Mouse (Mus musculus): ENCODE measurements around the gene Lif. TPM values are rescaled to one million over a fixed set of nuclear protein-coding genes. Genes with fewer than 3 reads are reported as not detected.

Lif gene
- polyA plus RNA-seq, 1 experiment from 2014 or later = not detected

DNA sequence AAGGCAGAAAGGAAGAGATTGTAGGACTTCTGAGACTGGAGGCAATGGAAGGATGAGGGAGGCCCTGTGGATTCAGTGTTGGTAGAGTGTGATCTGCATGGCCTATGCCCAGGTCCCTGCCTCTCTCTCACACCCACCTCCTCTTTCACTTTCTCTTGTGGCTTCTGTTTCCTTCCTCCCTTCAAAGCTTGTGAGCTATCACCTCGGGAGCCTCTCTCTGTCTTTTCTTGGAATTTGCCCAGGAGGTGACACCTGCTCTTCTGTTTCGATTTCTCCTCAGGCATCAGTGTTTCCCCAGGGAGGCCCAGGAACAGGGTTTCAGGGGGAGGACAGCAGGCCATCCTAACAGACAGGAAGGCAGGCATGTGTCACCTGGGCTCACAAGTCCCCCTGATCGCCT is 31.9 kb downstream of the Lif start:
- H3K4me2 ChIP-seq (ENCODE audit: low read depth, low read length) = no peak overlapping the region
- H3K27me3 ChIP-seq (ENCODE audit: insufficient read depth, low read length) = 0 out of 2 replicates have a peak, but pooled peaks cover 8% of the 10 kb centered on the region
- peaks cover 12% of the 10 kb centered on the region for H3K4me1 ChIP-seq (ENCODE audit: insufficient read depth)
- no peak for ATAC-seq
- H3K9ac ChIP-seq (replicated peaks) = no peak overlapping the region
- no peaks in the 10 kb centered on the region for H3K9me3 ChIP-seq (ENCODE audit: low read length)
- TF ChIP-seq CTCF (IDR thresholded peaks at IDR 0.05; ENCODE audit: low read depth) (no peak), EP300 (IDR thresholded peaks at IDR 0.05; ENCODE audit: low read depth) (no peak)
- 27% methylated on average over 3 of the region's 3 CpGs for WGBS (ENCODE audit: insufficient replicate concordance)
- DNase-seq = no peak
- no peaks in the 10 kb centered on the region for H3K36me3 ChIP-seq (replicated peaks; ENCODE audit: insufficient read depth, low read length)
- no peak overlapping the region for H3K27ac ChIP-seq (ENCODE audit: low read depth)
- H3K4me3 ChIP-seq (ENCODE audit: low read depth, low read length) = no peak overlapping the region

DNA sequence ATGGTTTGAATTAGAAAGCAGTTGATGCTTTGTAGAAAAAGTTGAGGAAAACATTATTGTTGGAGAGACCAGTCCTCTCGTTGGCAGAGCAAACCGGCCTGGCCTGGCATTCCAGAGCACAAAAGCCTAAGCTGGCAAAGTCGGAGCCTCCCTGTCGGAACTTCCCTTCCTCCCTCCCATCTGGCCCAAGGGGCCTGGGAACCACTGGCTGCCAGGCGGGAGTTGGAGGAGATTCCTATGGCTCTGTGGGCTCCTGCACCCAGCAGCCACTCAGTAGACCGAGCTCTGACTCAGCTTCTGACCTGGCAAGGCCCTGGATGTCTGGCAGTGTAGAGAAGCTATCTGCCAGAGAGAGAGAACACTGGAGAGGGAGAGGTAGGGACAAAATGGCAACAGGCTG is 34.3 kb downstream of the Lif start:
- Histone ChIP-seq H3K27me3 (ENCODE audit: insufficient read depth, low read length) (0 out of 2 replicates have a peak, but pooled peaks cover 8% of the 10 kb centered on the region), H3K9me3 (ENCODE audit: low read length) (no peaks in the 10 kb centered on the region), H3K9ac (replicated peaks) (no peak overlapping the region), H3K4me2 (ENCODE audit: low read depth, low read length) (no peak overlapping the region), H3K4me1 (ENCODE audit: insufficient read depth) (peaks cover 21% of the 10 kb centered on the region), H3K27ac (ENCODE audit: low read depth) (no peak overlapping the region), H3K4me3 (ENCODE audit: low read depth, low read length) (no peak overlapping the region), H3K36me3 (replicated peaks; ENCODE audit: insufficient read depth, low read length) (no peaks in the 10 kb centered on the region)
- ATAC-seq (no peak), DNase-seq (no peak)
- WGBS (ENCODE audit: insufficient replicate concordance) = 83% methylated on average over 6 of the region's 6 CpGs
- no peak for TF ChIP-seq EP300 (IDR thresholded peaks at IDR 0.05; ENCODE audit: low read depth)
- TF ChIP-seq CTCF (IDR thresholded peaks at IDR 0.05; ENCODE audit: low read depth) = no peak

DNA sequence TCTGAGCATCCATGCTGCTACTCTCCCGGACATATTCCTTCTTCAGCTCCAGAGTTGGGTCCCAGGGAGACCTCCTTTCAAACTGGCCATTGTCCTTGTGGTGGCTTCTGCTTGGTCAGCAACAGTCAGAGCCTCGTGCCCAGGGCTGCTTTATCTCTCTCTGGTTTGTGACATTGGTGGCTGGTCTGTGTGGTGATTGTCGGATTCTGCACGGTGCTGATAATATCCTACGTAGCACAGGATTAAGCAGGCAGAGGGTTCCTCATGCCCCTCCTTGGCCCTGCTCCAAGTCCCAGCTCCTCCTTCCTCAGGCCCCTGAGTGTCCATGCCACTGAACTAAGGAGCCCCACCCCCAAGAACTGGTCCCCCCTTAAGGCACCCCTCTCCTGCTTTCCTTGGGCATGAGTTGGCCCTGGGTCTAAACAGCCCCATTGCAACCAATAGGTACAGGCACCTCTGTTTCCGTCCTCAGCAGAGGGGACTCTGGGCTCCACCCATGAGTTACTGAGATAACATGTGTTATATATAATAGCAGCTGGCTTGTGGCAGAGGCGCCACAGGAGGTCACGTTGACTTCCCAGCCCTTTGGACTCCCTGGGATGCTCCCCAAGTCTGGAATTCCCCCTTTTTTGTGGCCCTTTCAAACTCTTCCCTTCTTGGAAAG is 35.0 kb downstream of the Lif start:
- Histone ChIP-seq H3K9ac (replicated peaks) (no peak overlapping the region), H3K27ac (ENCODE audit: low read depth) (no peak overlapping the region), H3K9me3 (ENCODE audit: low read length) (no peaks in the 10 kb centered on the region), H3K36me3 (replicated peaks; ENCODE audit: insufficient read depth, low read length) (no peaks in the 10 kb centered on the region), H3K4me3 (ENCODE audit: low read depth, low read length) (no peak overlapping the region), H3K27me3 (ENCODE audit: insufficient read depth, low read length) (0 out of 2 replicates have a peak, but pooled peaks cover 8% of the 10 kb centered on the region), H3K4me2 (ENCODE audit: low read depth, low read length) (peak overlapping the region; percentile 42), H3K4me1 (ENCODE audit: insufficient read depth) (peaks cover 21% of the 10 kb centered on the region)
- ATAC-seq (peak; percentile 68), DNase-seq (no peak)
- TF ChIP-seq CTCF (IDR thresholded peaks at IDR 0.05; ENCODE audit: low read depth) (no peak), EP300 (IDR thresholded peaks at IDR 0.05; ENCODE audit: low read depth) (peak; percentile 65)
- 42% methylated on average over 8 of the region's 8 CpGs for WGBS (ENCODE audit: insufficient replicate concordance)

- Histone ChIP-seq H3K9me3 (ENCODE audit: low read length) (no peaks in the 10 kb centered on the region), H3K9ac (replicated peaks) (no peak overlapping the region), H3K27ac (ENCODE audit: low read depth) (no peak overlapping the region), H3K4me2 (ENCODE audit: low read depth, low read length) (peak overlapping the region; percentile 42; the same call in 1 of the 2 replicates), H3K4me3 (ENCODE audit: low read depth, low read length) (no peak overlapping the region), H3K4me1 (ENCODE audit: insufficient read depth) (peaks cover 21% of the 10 kb centered on the region), H3K27me3 (ENCODE audit: insufficient read depth, low read length) (0 out of 2 replicates have a peak, but pooled peaks cover 8% of the 10 kb centered on the region), H3K36me3 (replicated peaks; ENCODE audit: insufficient read depth, low read length) (no peaks in the 10 kb centered on the region)
- WGBS (ENCODE audit: insufficient replicate concordance) = 60% methylated on average over 6 of the region's 6 CpGs
- no peak for ATAC-seq
- TF ChIP-seq CTCF (IDR thresholded peaks at IDR 0.05; ENCODE audit: low read depth) = no peak
- no peak for TF ChIP-seq EP300 (IDR thresholded peaks at IDR 0.05; ENCODE audit: low read depth)
- DNase-seq = no peak
Measured at GRCm38 (mm10) chr11:4292888-4293247, 35.5 kb downstream of the Lif start.

DNA sequence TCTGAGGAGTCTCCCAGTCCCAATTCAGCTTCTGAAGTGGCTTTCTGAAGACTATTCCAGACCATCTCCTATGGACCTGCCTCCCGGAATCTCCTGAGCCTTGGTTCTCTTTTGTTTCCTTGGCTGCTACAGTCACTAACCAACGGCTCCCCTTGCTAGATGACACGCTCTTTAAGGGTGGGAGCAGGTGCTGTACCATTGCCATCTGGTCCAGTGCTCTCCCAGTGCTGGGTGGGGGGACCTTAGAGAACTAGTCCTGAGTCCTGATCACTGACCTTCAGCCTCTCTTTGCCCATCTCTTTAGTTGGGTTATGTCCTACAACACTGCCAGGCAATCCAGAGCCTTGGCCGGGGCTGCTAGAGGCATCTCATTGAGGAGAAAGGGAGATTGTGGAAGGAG is 36.1 kb downstream of the Lif start:
- Histone ChIP-seq H3K4me3 (ENCODE audit: low read depth, low read length) (no peak overlapping the region), H3K36me3 (replicated peaks; ENCODE audit: insufficient read depth, low read length) (no peaks in the 10 kb centered on the region), H3K4me2 (ENCODE audit: low read depth, low read length) (no peak overlapping the region), H3K4me1 (ENCODE audit: insufficient read depth) (peaks cover 21% of the 10 kb centered on the region), H3K27me3 (ENCODE audit: insufficient read depth, low read length) (0 out of 2 replicates have a peak, but pooled peaks cover 8% of the 10 kb centered on the region), H3K9ac (replicated peaks) (no peak overlapping the region), H3K9me3 (ENCODE audit: low read length) (no peaks in the 10 kb centered on the region), H3K27ac (ENCODE audit: low read depth) (no peak overlapping the region)
- 76% methylated on average over 4 of the region's 4 CpGs for WGBS (ENCODE audit: insufficient replicate concordance)
- TF ChIP-seq EP300 (IDR thresholded peaks at IDR 0.05; ENCODE audit: low read depth) (no peak), CTCF (IDR thresholded peaks at IDR 0.05; ENCODE audit: low read depth) (no peak)
- ATAC-seq (no peak), DNase-seq (no peak)

GRCm38 (mm10) chr11:4294047-4294446 is 36.7 kb downstream of the Lif start:
- H3K27me3 ChIP-seq (ENCODE audit: insufficient read depth, low read length) = 0 out of 2 replicates have a peak, but pooled peaks cover 8% of the 10 kb centered on the region
- ATAC-seq = no peak

More at GRCm38 (mm10) chr11:4294047-4294446, 36.7 kb downstream of the Lif start:
- peaks cover 21% of the 10 kb centered on the region for H3K4me1 ChIP-seq (ENCODE audit: insufficient read depth)
- DNase-seq = no peak
- no peak overlapping the region for H3K4me2 ChIP-seq (ENCODE audit: low read depth, low read length)
- H3K4me3 ChIP-seq (ENCODE audit: low read depth, low read length) = no peak overlapping the region
- no peaks in the 10 kb centered on the region for H3K36me3 ChIP-seq (replicated peaks; ENCODE audit: insufficient read depth, low read length)
- H3K9me3 ChIP-seq (ENCODE audit: low read length) = no peaks in the 10 kb centered on the region
- 77% methylated on average over 6 of the region's 6 CpGs for WGBS (ENCODE audit: insufficient replicate concordance)
- TF ChIP-seq EP300 (IDR thresholded peaks at IDR 0.05; ENCODE audit: low read depth) (no peak), CTCF (IDR thresholded peaks at IDR 0.05; ENCODE audit: low read depth) (no peak)
- no peak overlapping the region for H3K27ac ChIP-seq (ENCODE audit: low read depth)
- H3K9ac ChIP-seq (replicated peaks) = no peak overlapping the region
